Mouse (Mus musculus): Measurements from ENCODE around the gene Glrx5. TPM values are rescaled to one million over a fixed set of nuclear protein-coding genes. Genes with fewer than 3 reads are reported as not detected.

Gene Glrx5
- polyA plus RNA-seq, 1 experiment: 56.0 TPM

- peak in 1 of 2 experiments; percentile 83 for DNase-seq (ENCODE audit: extremely low spot score in 1 of 2, low spot score in 1 of 2)
These were observed 5.0 kb upstream of the Glrx5 start for GRCm38 (mm10) chr12:105027323-105027991.

GRCm38 (mm10) chr12:105029890-105030289 is 2.6 kb upstream of the Glrx5 start:
- DNase-seq (ENCODE audit: extremely low spot score in 1 of 2, low spot score in 1 of 2): no peak

GRCm38 (mm10) chr12:105031081-105032058 is 1.1 kb upstream of the Glrx5 start:
- DNase-seq (ENCODE audit: extremely low spot score in 1 of 2, low spot score in 1 of 2): no peak

GRCm38 (mm10) chr12:105032832-105033775 is 616 bp downstream of the Glrx5 start:
- DNase-seq (ENCODE audit: extremely low spot score in 1 of 2, low spot score in 1 of 2): no peak

GRCm38 (mm10) chr12:105034130-105034769 is 1.8 kb downstream of the Glrx5 start:
- no peak for DNase-seq (ENCODE audit: extremely low spot score in 1 of 2, low spot score in 1 of 2)

GRCm38 (mm10) chr12:105038211-105038610 is 5.7 kb downstream of the Glrx5 start:
- no peak for DNase-seq (ENCODE audit: extremely low spot score in 1 of 2, low spot score in 1 of 2)

GRCm38 (mm10) chr12:105038918-105039317 is 6.4 kb downstream of the Glrx5 start:
- no peak for DNase-seq (ENCODE audit: extremely low spot score in 1 of 2, low spot score in 1 of 2)

GRCm38 (mm10) chr12:105039578-105040289 is 7.2 kb downstream of the Glrx5 start:
- DNase-seq (ENCODE audit: extremely low spot score in 1 of 2, low spot score in 1 of 2): no peak

- no peak for DNase-seq (ENCODE audit: extremely low spot score in 1 of 2, low spot score in 1 of 2)
These were observed 8.5 kb downstream of the Glrx5 start for GRCm38 (mm10) chr12:105040950-105041349.

GRCm38 (mm10) chr12:105043081-105043480 is 10.6 kb downstream of the Glrx5 start:
- no peak for DNase-seq (ENCODE audit: extremely low spot score in 1 of 2, low spot score in 1 of 2)

GRCm38 (mm10) chr12:105044775-105045174 is 12.3 kb downstream of the Glrx5 start:
- no peak for DNase-seq (ENCODE audit: extremely low spot score in 1 of 2, low spot score in 1 of 2)

GRCm38 (mm10) chr12:105048301-105048863 is 15.9 kb downstream of the Glrx5 start:
- DNase-seq (ENCODE audit: extremely low spot score in 1 of 2, low spot score in 1 of 2): no peak

GRCm38 (mm10) chr12:105049813-105050212 is 17.3 kb downstream of the Glrx5 start:
- no peak for DNase-seq (ENCODE audit: extremely low spot score in 1 of 2, low spot score in 1 of 2)

GRCm38 (mm10) chr12:105050898-105051297 is 18.4 kb downstream of the Glrx5 start:
- peak in 1 of 2 experiments; percentile 83 for DNase-seq (ENCODE audit: extremely low spot score in 1 of 2, low spot score in 1 of 2)

- no peak for DNase-seq (ENCODE audit: extremely low spot score in 1 of 2, low spot score in 1 of 2)
These were observed 21.6 kb downstream of the Glrx5 start for GRCm38 (mm10) chr12:105054041-105054440.

- DNase-seq (ENCODE audit: extremely low spot score in 1 of 2, low spot score in 1 of 2): no peak
These were observed 22.8 kb downstream of the Glrx5 start for GRCm38 (mm10) chr12:105055308-105055707.

GRCm38 (mm10) chr12:105060006-105060405 is 27.5 kb downstream of the Glrx5 start:
- DNase-seq (ENCODE audit: extremely low spot score in 1 of 2, low spot score in 1 of 2): no peak

GRCm38 (mm10) chr12:105063201-105064134 is 31.0 kb downstream of the Glrx5 start:
- DNase-seq (ENCODE audit: extremely low spot score in 1 of 2, low spot score in 1 of 2): peak in 1 of 2 experiments; percentile 11
